Mouse (Mus musculus) CH12.LX (cell line): ENCODE measurements at regions not wholly inside any gene's neighbourhood (a gene's known extent, or its start where the extent isn't known, plus 50 kb on each side); places are given as distances from the start of the nearest gene placed in this dataset.

ENCODE experiments used
- DNase-seq: peaks from one replicate; pipeline ENCODE4 v3.0.0-alpha.2; 2013; ENCODE audit errors: extremely low read depth
- H3K27ac ChIP-seq: 2 replicates; pipeline ENCODE4 v1.5.1; 2012; ENCODE audit warnings: low read depth, mild to moderate bottlenecking, control low read depth, moderate library complexity; ENCODE audit not compliant: insufficient read depth
- H3K27me3 ChIP-seq: replicated peaks from 2 replicates; pipeline ENCODE3; 2012; ENCODE audit warnings: inconsistent platforms
- H3K36me3 ChIP-seq, 2 experiments: replicated peaks in 1 of 2; 2 replicates each; pipeline versions ENCODE3 to v1.6.1; 2012; ENCODE audit warnings: inconsistent platforms in 1 of 2, low read length in 1 of 2, mild to moderate bottlenecking in 1 of 2, mixed read lengths in 1 of 2, moderate library complexity in 1 of 2; ENCODE audit not compliant: control insufficient read depth in 1 of 2, insufficient read depth in 1 of 2
- H3K4me1 ChIP-seq, 2 experiments: 2 replicates each; pipeline ENCODE4 v1.6.1; 2012; ENCODE audit warnings: inconsistent platforms in 1 of 2, moderate library complexity in 1 of 2; ENCODE audit not compliant: insufficient read depth in 2 of 2, control insufficient read depth in 1 of 2
- H3K4me2 ChIP-seq: 2 replicates; pipeline ENCODE4 v1.6.1; 2012; ENCODE audit warnings: low read depth, mild to moderate bottlenecking, control low read depth; ENCODE audit not compliant: poor library complexity, insufficient read depth, severe bottlenecking
- H3K4me3 ChIP-seq, 3 experiments: fragments of 150-350 bp in 1 of 3; sonication (generic) in 1 of 3; replicated peaks in 1 of 3; 2 replicates each; pipeline versions ENCODE3 to v1.5.1; 2011 to 2012; ENCODE audit warnings: low read depth in 2 of 3, low read length in 2 of 3, mild to moderate bottlenecking in 2 of 3, moderate library complexity in 2 of 3, control low read depth in 1 of 3, improper control_type of control experiment in 1 of 3, inconsistent platforms in 1 of 3, mixed read lengths in 1 of 3; ENCODE audit not compliant: poor library complexity in 1 of 3
- H3K79me2 ChIP-seq: replicated peaks from 2 replicates; pipeline ENCODE4 v1.6.1; 2012; ENCODE audit warnings: mild to moderate bottlenecking, moderate library complexity; ENCODE audit not compliant: control insufficient read depth, poor library complexity, insufficient read depth, severe bottlenecking; ENCODE audit errors: extremely low read depth
- H3K9ac ChIP-seq: 2 replicates; pipeline ENCODE4 v1.6.1; 2012; ENCODE audit warnings: low read depth, mild to moderate bottlenecking, control low read depth, moderate library complexity; ENCODE audit not compliant: insufficient read depth
- H3K9me3 ChIP-seq: replicated peaks from 2 replicates; pipeline ENCODE3; 2012; ENCODE audit warnings: low read length, inconsistent platforms, mixed read lengths
- CHD1 ChIP-seq: IDR thresholded peaks from 2 replicates; pipeline ENCODE4 v1.6.1; 2012; ENCODE audit warnings: low read depth, low read length, improper control_type of control experiment, inconsistent platforms
- EP300 ChIP-seq: IDR thresholded peaks from 2 replicates; pipeline ENCODE4 v1.6.1; 2011; ENCODE audit warnings: low read length, improper control_type of control experiment
- ETS1 ChIP-seq: conservative IDR thresholded peaks from 2 replicates; pipeline ENCODE4 v1.6.1; 2012; ENCODE audit warnings: low read depth, mild to moderate bottlenecking, inconsistent platforms, low read length, improper control_type of control experiment, moderate library complexity
- GABPA ChIP-seq: IDR thresholded peaks from 2 replicates; pipeline ENCODE4 v1.6.1; 2012; ENCODE audit warnings: low read depth, low read length, improper control_type of control experiment, inconsistent platforms; ENCODE audit not compliant: insufficient replicate concordance
- HCFC1 ChIP-seq: IDR thresholded peaks from 2 replicates; pipeline ENCODE4 v1.6.1; 2012; ENCODE audit warnings: low read depth, mild to moderate bottlenecking, inconsistent platforms, low read length, improper control_type of control experiment
- IRF4 ChIP-seq: IDR thresholded peaks from 2 replicates; pipeline ENCODE4 v1.6.1; 2014; ENCODE audit warnings: low read depth, mild to moderate bottlenecking, inconsistent platforms, low read length, improper control_type of control experiment
- KAT2A ChIP-seq: IDR thresholded peaks from 2 replicates; pipeline ENCODE4 v1.6.1; 2012; ENCODE audit warnings: low read length, improper control_type of control experiment, inconsistent platforms; ENCODE audit not compliant: insufficient replicate concordance
- MAX ChIP-seq: IDR thresholded peaks from 2 replicates; pipeline ENCODE4 v1.6.1; 2011; ENCODE audit warnings: low read length, improper control_type of control experiment
- MEF2A ChIP-seq: IDR thresholded peaks from 2 replicates; pipeline ENCODE4 v1.6.1; 2014; ENCODE audit warnings: low read depth, mild to moderate bottlenecking, inconsistent platforms, low read length, improper control_type of control experiment, borderline replicate concordance
- MXI1 ChIP-seq: IDR thresholded peaks from 2 replicates; pipeline ENCODE4 v1.6.1; 2011; ENCODE audit warnings: mild to moderate bottlenecking, low read depth, low read length, improper control_type of control experiment
- MYC ChIP-seq: IDR thresholded peaks from 2 replicates; pipeline ENCODE4 v1.6.1; 2011; ENCODE audit warnings: low read depth, mild to moderate bottlenecking, improper control_type of control experiment, low read length
- NRF1 ChIP-seq: IDR thresholded peaks from 2 replicates; pipeline ENCODE4 v1.6.1; 2014; ENCODE audit warnings: low read depth, mild to moderate bottlenecking, inconsistent platforms, low read length, improper control_type of control experiment, moderate library complexity
- PAX5 ChIP-seq: IDR thresholded peaks from 2 replicates; pipeline ENCODE4 v1.6.1; 2012; ENCODE audit warnings: low read length, inconsistent platforms, mixed read lengths
- POLR2A ChIP-seq: IDR thresholded peaks from 2 replicates; pipeline ENCODE4 v1.6.1; 2011; ENCODE audit warnings: low read depth, mild to moderate bottlenecking, improper control_type of control experiment, low read length
- RAD21 ChIP-seq: IDR thresholded peaks from 2 replicates; pipeline ENCODE4 v1.6.1; 2011; ENCODE audit warnings: low read depth, mild to moderate bottlenecking, low read length, improper control_type of control experiment, moderate library complexity
- RCOR1 ChIP-seq: conservative IDR thresholded peaks from 2 replicates; pipeline ENCODE4 v1.6.1; 2012; ENCODE audit warnings: low read depth, mild to moderate bottlenecking, inconsistent platforms, low read length, improper control_type of control experiment
- SMC3 ChIP-seq: IDR thresholded peaks from 2 replicates; pipeline ENCODE4 v1.6.1; 2011; ENCODE audit warnings: low read depth, low read length, improper control_type of control experiment
- TBP ChIP-seq: conservative IDR thresholded peaks from 2 replicates; pipeline ENCODE4 v1.6.1; 2011; ENCODE audit warnings: low read depth, low read length, improper control_type of control experiment
- TCF12 ChIP-seq: IDR thresholded peaks from 2 replicates; pipeline ENCODE4 v1.6.1; 2014; ENCODE audit warnings: low read depth, mild to moderate bottlenecking, inconsistent platforms, low read length, improper control_type of control experiment
- UBTF ChIP-seq: IDR thresholded peaks from 2 replicates; pipeline ENCODE4 v1.6.1; 2012; ENCODE audit warnings: low read depth, mild to moderate bottlenecking, inconsistent platforms, low read length, improper control_type of control experiment, moderate library complexity
- USF1 ChIP-seq: IDR thresholded peaks from 2 replicates; pipeline ENCODE4 v1.6.1; 2014; ENCODE audit warnings: low read depth, mild to moderate bottlenecking, inconsistent platforms, low read length, improper control_type of control experiment
- ZC3H11A ChIP-seq: IDR thresholded peaks from 2 replicates; pipeline ENCODE4 v1.6.1; 2012; ENCODE audit warnings: low read depth, mild to moderate bottlenecking, inconsistent platforms, low read length, improper control_type of control experiment
- ZKSCAN1 ChIP-seq: IDR thresholded peaks from 2 replicates; pipeline ENCODE4 v1.6.1; 2012; ENCODE audit warnings: low read depth, inconsistent platforms, low read length, improper control_type of control experiment, borderline replicate concordance
- ZMIZ1 ChIP-seq: IDR thresholded peaks from 2 replicates; pipeline ENCODE4 v1.6.1; 2012; ENCODE audit warnings: low read depth, mild to moderate bottlenecking, inconsistent platforms, low read length, improper control_type of control experiment
- ZNF384 ChIP-seq: IDR thresholded peaks from 2 replicates; pipeline ENCODE4 v1.6.1; 2012; ENCODE audit warnings: low read depth, low read length, improper control_type of control experiment, inconsistent platforms
- dilution Hi-C: fragments of 300-500 bp; cut with MboI; formaldehyde crosslinking; loops from 2 replicates; pipeline ENCODE4 v1.14.3; 2020; ENCODE audit warnings: low sequenced_read_pairs; ENCODE audit not compliant: extremely low pct_unique_long_range_greater_than_20kb, extremely low pct_ligation_motif_present
- in situ Hi-C: fragments of 300-500 bp; cut with MboI; formaldehyde crosslinking; loops from 3 replicates; pipeline ENCODE4 v1.14.3; 2019; ENCODE audit warnings: low sequenced_read_pairs, low pct_ligation_motif_present, low pct_unique_long_range_greater_than_20kb, mixed read lengths

DNA sequence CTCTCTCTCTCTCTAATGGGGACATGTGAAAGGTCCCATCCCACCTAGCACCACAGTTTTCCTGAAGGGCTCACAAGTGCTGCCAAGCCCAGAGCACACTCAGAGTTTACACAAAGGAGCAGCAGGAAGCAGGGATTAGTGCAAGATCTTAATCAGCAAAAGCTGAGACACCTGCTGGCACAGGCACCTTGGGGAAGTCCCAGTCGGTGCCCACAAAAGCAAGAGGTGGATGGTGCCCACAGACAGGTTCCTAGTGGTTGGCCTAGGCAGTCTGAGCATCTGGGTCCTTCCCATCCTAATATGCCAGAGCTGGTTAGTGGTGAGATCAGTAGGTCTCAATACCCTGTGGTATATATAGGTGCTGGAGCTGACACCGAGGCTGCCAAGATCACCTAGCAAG, 54.0 kb upstream of the Shb start:
- dilution Hi-C loops = no loop called here
- no peak overlapping the region for H3K4me2 ChIP-seq
- no peak for DNase-seq
- no peak overlapping the region for H3K9ac ChIP-seq
- peaks cover 9 to 29% of the 10 kb centered on the region in 2 experiments; a peak in 3 of 4 replicates for H3K4me1 ChIP-seq
- no peak overlapping the region for H3K4me3 ChIP-seq
- in situ Hi-C loops = no loop called here
- no peak overlapping the region for H3K27ac ChIP-seq
- no peaks in the 10 kb centered on the region for H3K9me3 ChIP-seq
- H3K36me3 ChIP-seq = no peaks in the 10 kb centered on the region
- H3K27me3 ChIP-seq = no peaks in the 10 kb centered on the region
- TF ChIP-seq ZNF384 (no peak), IRF4 (no peak), PAX5 (no peak), ZC3H11A (no peak), SMC3 (no peak), ZKSCAN1 (no peak), MXI1 (no peak), USF1 (no peak), GABPA (no peak), KAT2A (no peak), NRF1 (no peak), EP300 (no peak), MAX (no peak), POLR2A (no peak), TBP (no peak), RCOR1 (no peak)
- H3K79me2 ChIP-seq = no peaks in the 10 kb centered on the region

GRCm38 (mm10) chr4:45585188-45585820, 53.0 kb upstream of the Shb start:
- in situ Hi-C loops = no loop called here
- Histone ChIP-seq H3K4me1 (peaks cover 9 to 29% of the 10 kb centered on the region in 2 experiments; a peak in 3 of 4 replicates), H3K27me3 (no peaks in the 10 kb centered on the region), H3K79me2 (no peaks in the 10 kb centered on the region), H3K36me3 (no peaks in the 10 kb centered on the region), H3K4me2 (no peak overlapping the region), H3K9me3 (no peaks in the 10 kb centered on the region), H3K4me3 (no peak overlapping the region), H3K27ac (no peak overlapping the region), H3K9ac (no peak overlapping the region)
- TF ChIP-seq CHD1 (no peak), ETS1 (no peak), HCFC1 (no peak), MYC (no peak), RCOR1 (no peak), GABPA (no peak), MAX (no peak), IRF4 (no peak), USF1 (no peak), MEF2A (no peak), UBTF (no peak), EP300 (no peak), TCF12 (no peak), RAD21 (no peak), ZMIZ1 (no peak), ZKSCAN1 (no peak)
- DNase-seq = no peak
- dilution Hi-C loops = no loop called here
